Mouse (Mus musculus): ENCODE results near the gene Tppp3.

- TF ChIP-seq CTCF (IDR thresholded peaks at IDR 0.05; ENCODE audit: borderline replicate concordance, extremely low read depth, insufficient read depth, insufficient read length), result no peak
- TF ChIP-seq POLR2A (IDR thresholded peaks at IDR 0.05; ENCODE audit: borderline replicate concordance, extremely low read depth, insufficient read depth, insufficient read length, poor library complexity, severe bottlenecking), result no peak
Observed at GRCm38 (mm10) chr8:105514194-105514593, 42.9 kb upstream of the Tppp3 start.

All from brain, embryonic 14.5 days (tissue).